Mouse (Mus musculus) kidney, postnatal 4 days (tissue): ENCODE measurements at regions not wholly inside any gene's neighbourhood (a gene's known extent, or its start where the extent isn't known, plus 50 kb on each side); places are given as distances from the start of the nearest gene placed in this dataset.

Source experiments
- DNase-seq, 2 experiments: peaks; one replicate each; pipeline ENCODE4 v3.0.0; 2021; ENCODE audit warnings: mixed read lengths in 2 of 2

DNA sequence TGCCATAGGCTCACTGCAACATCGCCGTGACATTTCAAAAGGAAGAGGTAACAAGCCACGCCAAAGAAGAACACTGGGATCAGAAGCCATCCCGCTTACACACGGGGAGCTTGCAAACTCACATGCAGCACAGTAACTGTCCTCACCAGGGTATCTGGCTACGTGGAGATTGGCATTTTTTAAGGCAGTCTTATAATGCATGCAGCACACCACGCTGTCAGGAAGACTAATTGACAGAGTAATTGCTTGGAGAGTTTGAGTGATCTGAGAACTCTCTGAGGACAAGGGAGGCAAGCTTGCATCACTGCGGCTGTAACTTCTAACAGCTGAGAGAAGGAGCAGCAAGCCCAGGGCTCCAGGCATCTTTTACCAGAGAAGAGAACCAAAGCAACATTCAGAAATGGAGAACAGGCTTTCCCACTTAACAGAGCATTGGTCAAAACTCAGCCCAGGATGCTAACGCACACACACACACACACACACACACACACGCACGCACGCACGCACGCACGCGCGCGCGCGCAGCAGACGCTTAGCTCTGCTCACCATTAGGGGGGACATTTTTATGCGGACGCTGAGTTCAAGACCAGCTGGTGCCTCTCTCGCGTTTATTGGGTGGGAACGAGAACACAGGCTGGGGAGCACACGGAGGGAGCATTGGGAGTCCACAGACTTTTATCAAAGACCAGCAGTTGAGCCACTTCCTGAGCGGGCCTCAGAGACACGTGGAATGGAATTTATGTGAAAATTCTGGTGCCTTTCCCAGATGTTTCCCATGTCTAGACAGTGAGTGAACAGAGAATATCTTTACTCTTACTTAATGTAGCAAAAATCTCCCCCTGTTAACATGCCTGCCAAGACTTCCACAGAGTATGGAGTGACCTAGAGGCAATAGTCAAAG, 66.6 kb downstream of the 1700129C05Rik start:
- peak; percentile 28 to 39 for DNase-seq

GRCm38 (mm10) chr14:59072323-59073039, 70.2 kb downstream of the 1700129C05Rik start:
- no peak for DNase-seq

- DNase-seq = no peak
Measured at GRCm38 (mm10) chr14:59070056-59070455, 72.6 kb downstream of the 1700129C05Rik start.

GRCm38 (mm10) chr14:59066456-59067220, 76.1 kb downstream of the 1700129C05Rik start:
- DNase-seq = no peak

DNA sequence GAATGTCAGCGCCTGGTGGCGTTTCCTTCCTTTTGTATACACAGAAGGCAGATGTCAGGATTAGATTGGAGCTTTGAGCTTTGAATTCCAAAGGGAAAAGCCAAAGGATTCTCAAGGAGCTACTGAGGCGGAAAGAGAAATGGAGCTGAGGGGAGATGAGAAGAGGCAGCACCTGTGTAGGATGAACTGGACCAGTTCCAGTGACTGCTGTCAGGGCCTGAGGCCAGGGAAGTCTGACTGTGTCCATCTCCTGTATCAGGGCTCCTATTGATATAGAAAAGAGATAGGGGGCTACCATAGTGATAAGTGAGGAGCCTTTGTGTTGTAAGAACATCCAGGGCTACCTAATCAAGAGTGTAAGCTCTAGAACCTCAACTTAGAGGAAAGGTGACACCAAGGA, 79.5 kb downstream of the 1700129C05Rik start:
- no peak for DNase-seq

- DNase-seq = no peak
Measured at GRCm38 (mm10) chr14:59056832-59057231, 85.9 kb downstream of the 1700129C05Rik start.

- DNase-seq = no peak
Measured at GRCm38 (mm10) chr14:59055283-59055682, 87.4 kb downstream of the 1700129C05Rik start.

GRCm38 (mm10) chr14:59052421-59052820, 90.3 kb downstream of the 1700129C05Rik start:
- DNase-seq = no peak

DNA sequence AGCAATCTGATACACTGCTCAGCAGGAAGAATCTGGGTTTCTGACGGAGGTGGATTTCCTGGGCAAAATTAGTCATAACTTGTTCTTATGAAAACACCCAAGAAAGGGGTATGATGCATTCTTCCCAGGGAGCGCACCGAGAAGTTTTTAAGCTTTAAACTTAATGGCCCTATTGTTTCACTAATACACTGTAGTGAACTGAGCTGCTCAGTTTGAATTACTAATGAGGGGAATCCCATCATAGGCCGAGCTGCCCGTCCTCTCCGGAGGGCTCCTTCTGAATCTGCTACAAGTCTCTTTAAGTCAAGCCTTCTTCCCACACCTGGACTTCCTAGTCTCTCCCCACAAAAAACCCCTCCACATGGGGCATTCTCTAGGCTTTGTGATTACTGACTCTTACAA, 91.2 kb downstream of the 1700129C05Rik start:
- no peak for DNase-seq

DNA sequence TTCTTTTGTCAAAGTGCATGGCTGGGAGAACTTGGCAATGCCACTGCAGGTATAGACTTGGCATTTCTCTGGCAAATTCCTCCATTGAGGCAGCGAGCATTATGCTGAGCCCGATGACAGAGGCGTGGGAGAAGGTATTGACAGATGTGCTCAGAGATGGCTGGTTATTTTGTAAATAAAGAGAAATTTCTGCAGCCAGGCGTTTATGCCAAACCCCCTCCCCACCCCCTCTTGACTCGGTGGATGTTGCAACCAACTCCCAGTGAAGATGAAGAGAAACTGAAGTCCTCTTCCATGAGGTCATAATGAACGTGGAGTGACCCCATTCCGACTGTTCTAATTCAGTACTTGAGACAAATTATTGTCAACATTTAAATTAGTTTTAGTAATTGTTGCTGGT, 97.0 kb downstream of the 1700129C05Rik start:
- DNase-seq = no peak

DNA sequence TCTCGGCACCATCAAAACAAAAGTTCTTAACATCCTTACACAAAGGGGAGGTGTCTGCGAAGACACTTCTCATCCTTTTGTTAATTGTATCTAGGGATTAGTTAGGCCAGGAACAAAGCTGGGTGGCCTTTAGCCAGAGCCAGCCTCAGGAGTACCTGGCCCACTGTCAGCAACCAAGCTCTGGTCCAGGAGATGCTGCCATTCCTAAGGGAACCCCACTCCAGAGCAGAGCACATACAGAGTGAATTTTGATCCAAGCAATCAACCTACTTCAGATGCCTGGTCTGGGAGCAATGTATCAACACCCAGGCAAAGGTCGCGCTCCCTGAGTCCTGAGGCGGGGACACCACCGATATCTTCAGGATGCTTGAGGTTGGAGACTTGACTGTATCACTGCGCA, 97.5 kb downstream of the 1700129C05Rik start:
- DNase-seq = no peak

DNA sequence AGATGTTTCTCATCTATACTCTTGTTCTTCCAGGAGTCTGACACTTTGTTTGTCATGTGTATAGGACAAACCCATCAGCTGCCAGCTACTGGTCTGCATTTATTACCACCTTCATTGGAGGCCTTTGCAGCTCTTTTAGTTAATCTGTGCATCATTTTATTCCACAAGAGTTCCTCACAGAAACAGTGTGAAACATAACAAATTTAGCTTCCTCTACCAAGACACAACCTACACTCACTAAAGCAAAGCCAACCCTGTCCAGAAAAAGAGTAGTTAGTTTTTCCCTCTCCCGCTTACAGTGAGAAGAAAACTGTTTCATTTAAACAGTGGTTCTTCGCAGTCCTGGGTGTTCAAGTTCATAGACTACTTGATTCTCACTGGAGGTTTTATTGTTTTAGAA, 100.5 kb downstream of the 1700129C05Rik start:
- DNase-seq = no peak

- peak in 1 of 2 experiments; percentile 22 for DNase-seq
Measured at GRCm38 (mm10) chr14:59025757-59026156, 116.9 kb downstream of the 1700129C05Rik start.

DNA sequence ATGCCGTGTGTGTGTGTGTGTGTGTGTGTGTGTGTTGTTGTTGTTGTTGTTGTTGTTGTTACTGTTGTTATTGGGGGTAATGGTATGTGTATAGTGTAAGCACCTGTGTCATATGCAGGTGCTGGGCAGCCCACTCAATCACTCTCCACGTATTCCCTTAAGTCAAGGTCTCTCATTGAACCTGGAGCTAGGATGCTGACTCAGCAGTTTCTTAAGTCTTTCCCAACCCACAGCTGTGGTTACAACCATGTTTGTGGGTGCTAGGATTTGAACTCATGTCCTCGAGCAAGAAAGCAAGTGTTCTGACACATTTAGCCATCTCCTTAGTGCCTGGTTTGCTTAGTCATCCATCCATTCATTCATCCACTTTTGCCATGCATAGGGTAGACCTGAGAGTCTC, 133.2 kb downstream of the 1700129C05Rik start:
- no peak for DNase-seq

DNA sequence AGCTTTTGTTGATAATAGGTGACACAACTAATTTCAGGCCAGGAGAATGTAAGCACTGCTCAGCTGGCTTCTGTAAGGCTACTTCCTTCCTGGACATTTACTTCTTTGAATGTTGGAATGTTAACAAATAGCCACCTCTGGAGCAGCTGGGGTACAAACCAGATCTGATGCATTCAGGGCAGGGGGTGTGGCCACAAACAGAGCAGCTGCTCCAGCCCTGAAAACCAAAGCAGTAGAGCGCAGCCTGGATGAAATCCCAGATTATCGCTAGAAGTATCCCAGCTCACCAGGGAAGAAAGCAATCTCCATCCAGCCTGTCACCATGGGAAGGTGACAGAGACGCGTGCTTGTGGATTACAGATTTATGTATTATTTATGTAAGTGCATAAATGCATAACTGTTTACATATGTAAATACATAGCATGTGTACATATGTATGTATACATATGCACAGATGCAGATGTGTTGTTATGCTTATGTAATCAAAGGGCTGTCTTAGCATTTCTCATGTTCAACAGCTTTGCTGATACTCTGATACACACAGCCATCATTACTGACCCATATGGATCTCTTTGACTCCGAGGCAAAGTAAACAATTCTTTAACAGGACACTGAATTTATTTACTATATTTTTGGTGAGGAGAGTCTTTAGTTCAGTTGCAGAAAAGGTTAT, 143.5 kb downstream of the 1700129C05Rik start:
- DNase-seq = peak; percentile 19 to 34

DNA sequence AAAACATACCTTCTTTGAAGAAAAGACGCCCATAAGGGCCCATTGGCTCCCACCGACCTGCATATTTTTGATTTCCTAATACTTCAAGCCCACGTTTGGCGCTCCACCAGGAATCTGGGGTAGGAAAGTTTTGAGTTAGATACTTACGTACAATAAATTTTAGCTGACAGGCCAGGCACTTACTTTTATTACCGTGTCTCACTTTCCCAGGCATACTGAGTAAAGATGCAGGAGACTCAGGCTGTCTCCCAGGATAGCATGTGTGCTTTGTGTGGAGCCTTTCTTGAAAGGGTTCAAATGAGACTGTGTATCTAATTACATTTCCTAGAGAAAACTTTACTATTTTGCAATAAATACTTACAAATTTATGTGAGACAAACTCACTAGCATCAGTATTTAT, 147.7 kb downstream of the 1700129C05Rik start:
- no peak for DNase-seq

DNA sequence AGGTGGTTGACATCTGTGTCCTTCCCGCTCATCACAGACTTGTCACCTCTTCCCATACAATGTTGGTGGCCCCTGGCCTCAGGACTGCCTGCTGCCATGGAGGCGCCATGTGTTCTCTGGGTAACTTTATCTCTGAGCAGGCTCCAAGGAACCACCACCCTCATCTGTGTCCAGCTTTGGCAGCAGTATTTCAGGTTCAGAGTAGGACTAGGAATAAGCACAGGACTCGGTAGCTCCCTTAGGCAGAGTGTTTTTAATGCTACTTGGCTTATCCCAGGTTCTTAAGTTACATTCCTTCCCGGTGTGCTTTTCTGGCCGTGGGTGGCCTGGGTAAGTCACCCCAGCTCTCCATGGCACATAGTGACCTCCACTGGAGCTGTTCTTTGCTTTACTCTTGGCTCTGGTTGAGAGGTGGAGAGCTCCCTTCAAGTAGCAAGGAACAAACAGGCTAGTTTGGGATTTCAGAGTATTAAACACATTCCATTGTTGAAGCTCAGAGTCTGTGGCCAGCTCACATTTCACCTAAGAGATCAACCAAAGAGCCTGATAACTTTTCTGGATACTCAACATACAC, 153.0 kb downstream of the 1700129C05Rik start:
- no peak for DNase-seq

- peak; percentile 7 to 19 for DNase-seq
Measured at GRCm38 (mm10) chr14:58987688-58988087, 155.0 kb downstream of the 1700129C05Rik start.

- DNase-seq = no peak
Measured at GRCm38 (mm10) chr14:58985838-58986237, 156.9 kb downstream of the 1700129C05Rik start.

GRCm38 (mm10) chr14:58976791-58977190, 165.9 kb downstream of the 1700129C05Rik start:
- no peak for DNase-seq

- DNase-seq = no peak
Measured at GRCm38 (mm10) chr14:58969248-58969647, 173.4 kb downstream of the 1700129C05Rik start.

DNA sequence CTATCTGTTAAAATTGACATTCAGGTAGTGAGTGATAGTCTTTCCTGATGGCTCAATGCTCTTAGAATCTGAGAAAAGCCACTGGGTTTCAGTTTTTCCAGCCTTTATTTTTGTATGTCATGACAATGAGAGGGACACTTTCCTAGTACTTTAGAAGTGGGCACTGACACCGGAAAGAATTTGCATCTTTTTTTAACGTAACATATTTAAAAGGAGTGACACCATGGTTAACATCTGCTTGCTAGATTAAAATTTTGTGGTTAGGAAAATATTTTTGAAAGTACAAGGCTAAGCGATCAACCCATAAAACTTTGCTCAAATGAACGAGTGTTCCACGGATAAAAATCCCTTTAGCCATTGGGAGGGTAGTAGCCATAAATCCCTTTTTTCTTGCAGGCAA, 174.7 kb downstream of the 1700129C05Rik start:
- DNase-seq = no peak
